Mouse (Mus musculus): Measurements from ENCODE around the gene Armc5. TPM values are rescaled to one million over a fixed set of nuclear protein-coding genes. Genes with fewer than 3 reads are reported as not detected.

Armc5 gene
- polyA plus RNA-seq, 1 experiment from 2014 or later: 15.4 TPM

DNA sequence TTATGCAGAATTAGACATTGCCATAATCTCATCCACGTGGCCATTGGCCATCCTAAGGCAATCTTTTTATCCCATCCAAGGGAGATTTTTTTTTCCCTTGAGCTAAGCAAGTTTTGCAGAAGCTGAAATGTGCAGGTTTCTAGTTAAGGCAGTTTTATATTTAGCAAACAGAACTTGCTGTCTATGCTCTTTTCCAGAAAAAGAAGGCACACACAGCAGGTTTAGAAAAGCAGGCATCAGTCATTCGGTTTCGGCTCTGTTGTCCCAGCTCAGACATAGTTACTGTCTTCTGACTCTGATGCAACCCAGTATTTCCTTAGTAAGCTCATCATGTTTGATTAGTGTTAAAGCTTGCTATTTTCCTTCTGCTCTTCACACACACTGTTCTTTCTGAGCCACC is 16.2 kb upstream of the Armc5 start:
- H3K4me2 ChIP-seq (ENCODE audit: low read depth, low read length): no peak overlapping the region
- WGBS: 89% methylated on average over 3 of the region's 3 CpGs
- no peak overlapping the region for H3K9ac ChIP-seq (ENCODE audit: low read depth, low read length)

DNA sequence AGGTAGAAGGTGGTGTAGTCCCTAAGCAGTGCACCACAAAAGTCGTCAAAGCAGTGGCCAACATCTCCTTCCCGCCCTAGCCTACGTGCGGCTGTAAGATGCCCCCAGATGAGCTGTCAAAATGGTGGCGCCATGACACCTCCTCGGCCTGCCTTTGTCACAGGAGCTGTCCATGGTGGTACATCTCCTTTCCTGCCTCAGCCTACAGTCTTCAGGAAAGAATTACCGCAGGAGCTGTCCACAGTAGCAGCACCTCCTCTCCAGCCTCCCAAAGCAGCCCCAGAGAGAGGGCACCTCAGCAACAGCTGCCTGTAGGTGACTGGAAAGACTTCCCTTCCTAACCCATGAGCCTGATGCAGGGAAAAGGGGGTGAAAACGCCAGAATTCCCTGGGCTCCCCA is 5.4 kb upstream of the Armc5 start:
- Histone ChIP-seq H3K4me2 (ENCODE audit: low read depth, low read length) (no peak overlapping the region), H3K4me3 (ENCODE audit: low read length) (no peak overlapping the region), H3K27ac (ENCODE audit: low read length) (no peak overlapping the region), H3K36me3 (ENCODE audit: control insufficient read depth, insufficient read depth, low read length) (no peaks in the 10 kb centered on the region), H3K27me3 (replicated peaks; ENCODE audit: control insufficient read depth, insufficient read depth, low read length) (no peaks in the 10 kb centered on the region), H3K9me3 (ENCODE audit: control insufficient read depth, low read length) (no peaks in the 10 kb centered on the region), H3K4me1 (ENCODE audit: control insufficient read depth, insufficient read depth, low read length) (peaks cover 3% of the 10 kb centered on the region), H3K9ac (ENCODE audit: low read depth, low read length) (no peak overlapping the region)
- 38% methylated on average over 8 of the region's 8 CpGs for WGBS
- no peak for ATAC-seq

More for the DNA sequence above, 16.2 kb upstream of the Armc5 start:
- H3K9me3 ChIP-seq (ENCODE audit: control insufficient read depth, low read length): no peaks in the 10 kb centered on the region
- H3K27me3 ChIP-seq (replicated peaks; ENCODE audit: control insufficient read depth, insufficient read depth, low read length): no peaks in the 10 kb centered on the region
- no peaks in the 10 kb centered on the region for H3K36me3 ChIP-seq (ENCODE audit: control insufficient read depth, insufficient read depth, low read length)
- H3K4me3 ChIP-seq (ENCODE audit: low read length): no peak overlapping the region
- no peaks in the 10 kb centered on the region for H3K4me1 ChIP-seq (ENCODE audit: control insufficient read depth, insufficient read depth, low read length)
- ATAC-seq: no peak
- H3K27ac ChIP-seq (ENCODE audit: low read length): no peak overlapping the region

- Histone ChIP-seq H3K9ac (ENCODE audit: low read depth, low read length) (no peak overlapping the region), H3K4me3 (ENCODE audit: low read length) (no peak overlapping the region), H3K4me2 (ENCODE audit: low read depth, low read length) (no peak overlapping the region), H3K27ac (ENCODE audit: low read length) (no peak overlapping the region), H3K9me3 (ENCODE audit: control insufficient read depth, low read length) (no peaks in the 10 kb centered on the region), H3K36me3 (ENCODE audit: control insufficient read depth, insufficient read depth, low read length) (0 out of 2 replicates have a peak, but pooled peaks cover 2% of the 10 kb centered on the region), H3K4me1 (ENCODE audit: control insufficient read depth, insufficient read depth, low read length) (peaks cover 10% of the 10 kb centered on the region), H3K27me3 (replicated peaks; ENCODE audit: control insufficient read depth, insufficient read depth, low read length) (no peaks in the 10 kb centered on the region)
- WGBS: 86% methylated on average over 2 of the region's 2 CpGs
- no peak for ATAC-seq
Measured at GRCm38 (mm10) chr7:128234796-128235195, 2.3 kb upstream of the Armc5 start.

DNA sequence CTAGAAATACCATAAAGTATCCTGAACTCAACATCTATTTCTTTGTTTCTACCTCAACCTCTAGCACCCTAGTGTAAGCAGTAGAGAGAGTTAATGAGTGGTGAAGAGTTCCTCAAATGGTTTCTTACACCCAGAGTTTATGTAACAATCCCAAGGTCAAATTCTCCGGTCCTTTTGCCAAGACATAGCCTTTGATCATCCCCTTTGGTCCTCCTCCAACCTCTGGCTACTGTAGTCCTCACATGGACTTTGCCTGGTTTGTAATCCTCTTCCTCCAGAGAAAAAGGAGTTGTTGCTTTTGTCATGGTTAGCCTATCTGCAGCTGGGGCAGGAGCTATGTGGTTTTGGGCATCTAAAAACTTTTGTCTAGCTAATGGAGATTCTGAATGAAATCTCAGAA is 1.7 kb upstream of the Armc5 start:
- H3K9ac ChIP-seq (ENCODE audit: low read depth, low read length): no peak overlapping the region
- no peak overlapping the region for H3K4me2 ChIP-seq (ENCODE audit: low read depth, low read length)
- no peaks in the 10 kb centered on the region for H3K27me3 ChIP-seq (replicated peaks; ENCODE audit: control insufficient read depth, insufficient read depth, low read length)
- peaks cover 11% of the 10 kb centered on the region for H3K4me1 ChIP-seq (ENCODE audit: control insufficient read depth, insufficient read depth, low read length)
- no peaks in the 10 kb centered on the region for H3K9me3 ChIP-seq (ENCODE audit: control insufficient read depth, low read length)
- ATAC-seq: no peak
- H3K36me3 ChIP-seq (ENCODE audit: control insufficient read depth, insufficient read depth, low read length): peaks cover 4% of the 10 kb centered on the region; the same call in 1 of the 2 replicates
- H3K27ac ChIP-seq (ENCODE audit: low read length): no peak overlapping the region
- H3K4me3 ChIP-seq (ENCODE audit: low read length): no peak overlapping the region
- 70% methylated on average over 1 of the region's 1 CpGs for WGBS

GRCm38 (mm10) chr7:128236426-128236825 is 716 bp upstream of the Armc5 start:
- H3K27me3 ChIP-seq (replicated peaks; ENCODE audit: control insufficient read depth, insufficient read depth, low read length): no peaks in the 10 kb centered on the region
- peaks cover 4% of the 10 kb centered on the region; the same call in 1 of the 2 replicates for H3K36me3 ChIP-seq (ENCODE audit: control insufficient read depth, insufficient read depth, low read length)
- no peak for ATAC-seq
- H3K9ac ChIP-seq (ENCODE audit: low read depth, low read length): peak overlapping the region; percentile 89; the same call in 1 of the 2 replicates
- peak overlapping the region; percentile 56; the same call in 1 of the 2 replicates for H3K4me2 ChIP-seq (ENCODE audit: low read depth, low read length)
- H3K4me3 ChIP-seq (ENCODE audit: low read length): 0 out of 2 replicates have a peak overlapping the region, but pooled peaks have one; percentile 73
- WGBS: 96% methylated on average over 13 of the region's 13 CpGs
- H3K4me1 ChIP-seq (ENCODE audit: control insufficient read depth, insufficient read depth, low read length): peaks cover 13% of the 10 kb centered on the region
- H3K27ac ChIP-seq (ENCODE audit: low read length): peak overlapping the region; percentile 95; the same call in 1 of the 2 replicates
- H3K9me3 ChIP-seq (ENCODE audit: control insufficient read depth, low read length): no peaks in the 10 kb centered on the region

DNA sequence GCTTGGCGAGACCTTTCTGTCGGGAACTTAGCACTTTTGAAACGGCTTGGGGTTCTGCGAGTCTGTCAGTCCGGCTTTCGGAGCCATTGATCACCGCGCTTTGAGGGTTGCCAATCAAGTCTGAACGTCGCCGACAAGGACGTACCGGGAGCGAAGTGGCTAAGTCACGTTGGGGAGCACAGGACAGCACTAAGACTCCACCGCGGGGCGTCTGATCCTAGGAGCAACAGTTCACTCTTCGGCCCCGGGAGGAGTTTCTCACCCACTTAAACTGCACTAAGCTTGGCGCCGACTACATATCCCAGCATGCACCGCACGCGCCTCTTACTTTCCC is 418 bp downstream of the Armc5 start:
- H3K27ac ChIP-seq (ENCODE audit: low read length): peak overlapping the region; percentile 95
- H3K9ac ChIP-seq (ENCODE audit: low read depth, low read length): peak overlapping the region; percentile 89
- peaks cover 13% of the 10 kb centered on the region for H3K4me1 ChIP-seq (ENCODE audit: control insufficient read depth, insufficient read depth, low read length)
- peak overlapping the region; percentile 56 for H3K4me2 ChIP-seq (ENCODE audit: low read depth, low read length)
- peak overlapping the region; percentile 73 for H3K4me3 ChIP-seq (ENCODE audit: low read length)
- H3K36me3 ChIP-seq (ENCODE audit: control insufficient read depth, insufficient read depth, low read length): peaks cover 4% of the 10 kb centered on the region; the same call in 1 of the 2 replicates
- no peaks in the 10 kb centered on the region for H3K27me3 ChIP-seq (replicated peaks; ENCODE audit: control insufficient read depth, insufficient read depth, low read length)
- under 1% methylated on average over 25 of the region's 25 CpGs for WGBS
- H3K9me3 ChIP-seq (ENCODE audit: control insufficient read depth, low read length): no peaks in the 10 kb centered on the region
- ATAC-seq: no peak

- peaks cover 4% of the 10 kb centered on the region; the same call in 1 of the 2 replicates for H3K36me3 ChIP-seq (ENCODE audit: control insufficient read depth, insufficient read depth, low read length)
- peak within 1 kb of the TSS; percentile 73 for H3K4me3 ChIP-seq (ENCODE audit: low read length)
- WGBS: under 1% methylated on average over 67 of the region's 72 CpGs
- peak within 1 kb of the TSS; percentile 89 for H3K9ac ChIP-seq (ENCODE audit: low read depth, low read length)
- H3K9me3 ChIP-seq (ENCODE audit: control insufficient read depth, low read length): no peaks in the 10 kb centered on the region
- no peaks in the 10 kb centered on the region for H3K27me3 ChIP-seq (replicated peaks; ENCODE audit: control insufficient read depth, insufficient read depth, low read length)
- peak within 1 kb of the TSS; percentile 95 for H3K27ac ChIP-seq (ENCODE audit: low read length)
- H3K4me2 ChIP-seq (ENCODE audit: low read depth, low read length): peak within 1 kb of the TSS; percentile 56
- ATAC-seq: peak; percentile 92
- peaks cover 13% of the 10 kb centered on the region for H3K4me1 ChIP-seq (ENCODE audit: control insufficient read depth, insufficient read depth, low read length)
Measured at GRCm38 (mm10) chr7:128237927-128238778, 1.0 kb downstream of the Armc5 start, which contains the start of gene 9130023H24Rik. Gene 9130023H24Rik (minus strand): TSS chr7:128238031.

DNA sequence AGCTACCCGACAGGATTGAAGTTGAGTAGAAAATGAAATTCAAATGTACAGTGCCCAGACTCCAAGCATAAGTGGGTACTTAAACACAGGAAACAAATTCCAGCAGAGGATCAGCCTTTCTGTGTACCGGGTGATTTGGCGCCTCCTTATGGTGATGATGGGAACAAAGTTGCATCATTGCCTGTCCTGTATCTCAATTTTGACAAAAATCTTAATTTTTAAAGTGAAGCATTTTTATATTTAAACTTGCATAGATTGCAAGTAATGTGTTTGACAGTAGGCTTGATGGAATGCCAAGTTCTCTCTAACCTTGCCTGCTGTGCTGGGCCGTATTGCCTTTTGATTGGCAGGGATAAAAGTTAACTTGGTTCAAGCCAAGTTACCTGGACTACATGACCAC is 1.8 kb downstream of the Armc5 start:
- 21% methylated on average over 4 of the region's 4 CpGs for WGBS
- Histone ChIP-seq H3K4me1 (ENCODE audit: control insufficient read depth, insufficient read depth, low read length) (peaks cover 13% of the 10 kb centered on the region), H3K4me2 (ENCODE audit: low read depth, low read length) (peak overlapping the region; percentile 56), H3K9ac (ENCODE audit: low read depth, low read length) (peak overlapping the region; percentile 21; the same call in 1 of the 2 replicates), H3K27me3 (replicated peaks; ENCODE audit: control insufficient read depth, insufficient read depth, low read length) (no peaks in the 10 kb centered on the region), H3K4me3 (ENCODE audit: low read length) (peak overlapping the region; percentile 73), H3K9me3 (ENCODE audit: control insufficient read depth, low read length) (no peaks in the 10 kb centered on the region), H3K27ac (ENCODE audit: low read length) (peak overlapping the region; percentile 68), H3K36me3 (ENCODE audit: control insufficient read depth, insufficient read depth, low read length) (peaks cover 4% of the 10 kb centered on the region; the same call in 1 of the 2 replicates)
- no peak for ATAC-seq

- Histone ChIP-seq H3K27ac (ENCODE audit: low read length) (no peak overlapping the region), H3K36me3 (ENCODE audit: control insufficient read depth, insufficient read depth, low read length) (peaks cover 11% of the 10 kb centered on the region; the same call in 1 of the 2 replicates), H3K9me3 (ENCODE audit: control insufficient read depth, low read length) (no peaks in the 10 kb centered on the region), H3K4me2 (ENCODE audit: low read depth, low read length) (no peak overlapping the region), H3K4me3 (ENCODE audit: low read length) (no peak overlapping the region), H3K9ac (ENCODE audit: low read depth, low read length) (no peak overlapping the region), H3K27me3 (replicated peaks; ENCODE audit: control insufficient read depth, insufficient read depth, low read length) (no peaks in the 10 kb centered on the region), H3K4me1 (ENCODE audit: control insufficient read depth, insufficient read depth, low read length) (peaks cover 13% of the 10 kb centered on the region)
- no peak for ATAC-seq
- WGBS: 93% methylated on average over 27 of the region's 27 CpGs
Measured at GRCm38 (mm10) chr7:128240131-128240784, 3.1 kb downstream of the Armc5 start.

Data from intestine, embryonic 16.5 days (tissue).